Mouse (Mus musculus): ENCODE measurements around the gene Tmcc1.
A peak's percentile ranks its signal among the peaks of the same experiment; 100 is the strongest.

DNA sequence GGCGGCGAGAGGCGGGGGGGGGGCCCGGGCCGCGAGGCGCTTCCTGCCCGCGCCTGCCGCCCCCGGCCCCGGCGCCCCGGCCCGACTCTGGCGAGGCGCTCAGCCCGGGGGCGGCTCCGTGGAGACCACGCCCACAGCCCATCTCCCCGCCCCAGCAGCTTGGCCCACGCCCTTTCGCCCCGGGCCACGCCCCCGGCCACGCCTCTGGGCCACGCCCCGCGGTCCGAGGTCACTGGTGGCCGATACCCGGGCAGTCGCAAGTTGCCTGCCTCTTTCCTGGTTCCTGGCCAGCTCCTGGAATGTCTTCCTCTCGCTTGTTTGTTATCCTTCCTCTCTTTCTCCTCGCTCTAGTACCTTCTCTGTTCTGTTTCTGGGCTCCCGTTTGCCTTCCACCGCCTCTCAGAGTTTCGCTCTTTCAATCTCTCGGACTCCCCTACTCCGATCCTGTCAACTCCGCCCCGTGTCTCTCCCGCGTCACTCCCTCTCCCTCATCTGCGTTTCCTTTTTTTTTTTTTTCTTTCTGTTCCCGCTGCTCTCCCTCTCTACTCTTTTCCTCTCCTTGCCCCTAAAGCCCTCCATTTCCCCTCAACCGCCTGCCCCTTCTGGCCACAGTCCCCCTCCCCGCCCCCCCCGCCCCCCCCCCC is 198.3 kb downstream of the Tmcc1 start, which contains the start of gene Plxnd1:
- TF ChIP-seq CTCF (IDR thresholded peaks at IDR 0.05; ENCODE audit: borderline replicate concordance, control insufficient read depth, extremely low read depth, insufficient read depth, low read length, poor library complexity) (0 out of 2 replicates have a peak, but pooled peaks have one; percentile 36), POLR2A (IDR thresholded peaks at IDR 0.05; ENCODE audit: control insufficient read depth, extremely low read depth, insufficient read depth, low read length, poor library complexity) (no peak)

Data from thymus, adult 2 months (tissue).